Mouse (Mus musculus) effector memory CD4-positive, alpha-beta T cell, adult 7 months (primary cell): ENCODE data around the gene Nudt6. TPM values are rescaled to one million over a fixed set of nuclear protein-coding genes. Genes with fewer than 3 reads are reported as not detected.

Experiments
- polyA plus RNA-seq: library from polyadenylated mRNA; unstranded; fragments of 100-300 nt; shearing (Covaris generic); gene quantifications from one replicate; pipeline ENCODE4 v1.2.1, GENCODE M21; 2017

Nudt6 gene
- polyA plus RNA-seq, result 25.5 TPM

GRCm38 (mm10) chr3:37420072-37420471, at the start of gene Nudt6:
Nudt6 (minus strand) TSS chr3:37420211.

GRCm38 (mm10) chr3:37419458-37419991, 486 bp downstream of the Nudt6 start, which contains the start of gene Spata5:
Spata5 (plus strand) TSS chr3:37419896.

Other genes starting within 250 kb of the Nudt6 start
- gene Il21, start 187.6 kb downstream of the Nudt6 start, polyA plus RNA-seq, result 7.0 TPM
- gene Bbs12, start 107.7 kb downstream of the Nudt6 start, polyA plus RNA-seq, result 1.1 TPM
- not detected for gene Cetn4, start 107.5 kb downstream of the Nudt6 start, polyA plus RNA-seq
- gene Fgf2, start 71.9 kb downstream of the Nudt6 start, polyA plus RNA-seq, result 0.51 TPM
- 51.4 TPM for gene Spata5, start 315 bp downstream of the Nudt6 start, polyA plus RNA-seq
- 69.8 TPM for gene Spry1, start 219.7 kb upstream of the Nudt6 start, polyA plus RNA-seq